ENCODE assay signal across 8 mouse cellular contexts in genomic region chr12:99392944-99393866, GRCm38 (mm10).
DNase-seq lines count a peak whose midpoint lies in the region; ATAC-seq lines count a peak whose summit lies in the region.

No protein-coding gene starts in this region.

- H3K36me3 ChIP-seq in intestine, embryonic 14.5 days (ENCODE audit: control insufficient read depth, insufficient read depth, low read length) = peaks cover 6% of the 10 kb centered on the region

- H3K9ac ChIP-seq in intestine, embryonic 14.5 days (ENCODE audit: low read length) = peak overlapping the region; percentile 79

- ATAC-seq in intestine, embryonic 14.5 days (replicated peaks; ENCODE audit: low FRiP score, low TSS enrichment, low read depth) = peak; percentile 83

- WGBS in intestine, embryonic 14.5 days = under 1% methylated on average over 70 of the region's 71 CpGs

- intact Hi-C loops in left cerebral cortex, postnatal 25 days (cut with DNase I) = loop anchor here (1.0 to 5.0 kb wide), 3 partner anchors 170 to 444 kb away; partner anchors contain the start of gene Foxn3

- H3K9me3 ChIP-seq in intestine, embryonic 14.5 days (ENCODE audit: control insufficient read depth, low read length) = no peaks in the 10 kb centered on the region

- H3K4me3 ChIP-seq in intestine, embryonic 14.5 days (ENCODE audit: low read depth, low read length) = peak overlapping the region; percentile 76

- peak overlapping the region; percentile 95 for H3K27ac ChIP-seq in intestine, embryonic 14.5 days (ENCODE audit: low read depth)

- DNase-seq in adrenal gland, adult (ENCODE audit: inconsistent age in 2 of 2, low spot score in 1 of 2) = peak; percentile 92 to 98
- peak; percentile 93 for DNase-seq in embryo, embryonic 10.5 days (ENCODE audit: low spot score)
- DNase-seq in gastrocnemius, postnatal 25 days = peak; percentile 89
- DNase-seq in intestine, embryonic 14.5 days (ENCODE audit: low spot score) = peak; percentile 92
- peak; percentile 80 to 82 for DNase-seq in left cerebral cortex, postnatal 25 days (ENCODE audit: low spot score in 2 of 2)
- peak; percentile 94 for DNase-seq in mesoderm, embryonic 11.5 days (ENCODE audit: low read depth, low spot score)
- DNase-seq in right cerebral cortex, postnatal 25 days = peak; percentile 83
- DNase-seq in urinary bladder, postnatal 36 days (ENCODE audit: low spot score in 2 of 2) = peak; percentile 77 to 90

- no peaks in the 10 kb centered on the region for H3K27me3 ChIP-seq in intestine, embryonic 14.5 days (replicated peaks; ENCODE audit: control insufficient read depth, insufficient read depth, low read length)

- H3K4me1 ChIP-seq in intestine, embryonic 14.5 days (replicated peaks; ENCODE audit: control insufficient read depth, insufficient read depth, low read length) = peaks cover 20% of the 10 kb centered on the region

- H3K4me2 ChIP-seq in intestine, embryonic 14.5 days (ENCODE audit: low read length) = peak overlapping the region; percentile 81

Comparison
In these comparisons a context has a peak if more than half of its experiments do, and no peak if none do; other contexts are left out.
1. Peak in every context shown above with its lines: DNase-seq, ATAC-seq, H3K4me3 ChIP-seq and H3K27ac ChIP-seq.